Mouse (Mus musculus) megakaryocyte, adult 5-6 weeks (primary cell): Measurements from ENCODE around the gene Man1c1. TPM values are rescaled to one million over a fixed set of nuclear protein-coding genes. Genes with fewer than 3 reads are reported as not detected.

Experiments
- ATAC-seq: 2 replicates; pipeline ENCODE4 v1.8.0; 2016; ENCODE audit warnings: mild to moderate bottlenecking, inconsistent platforms; ENCODE audit not compliant: poor library complexity, severe bottlenecking
- total RNA-seq, 2 experiments: library from RNA; stranded (forward) in 1 of 2; stranded (reverse) in 1 of 2; fragments of 153-499, 151-499 nt in 1 of 2; fragments of 221-1000, 200-1000 nt in 1 of 2; gene quantifications; 2 replicates each; pipeline versions ENCODE4 v1.2.3 to v1.2.4; 2015 to 2017

Man1c1 gene
- total RNA-seq, 2 experiments from 2014 or later = 16.9 to 28.0 TPM

- no peak for ATAC-seq
Measured at GRCm38 (mm10) chr4:134645042-134645948, 58.8 kb downstream of the Man1c1 start.

GRCm38 (mm10) chr4:134644410-134644809 is 59.7 kb downstream of the Man1c1 start:
- no peak for ATAC-seq

- no peak for ATAC-seq
Measured at GRCm38 (mm10) chr4:134641711-134642516, 62.2 kb downstream of the Man1c1 start.

GRCm38 (mm10) chr4:134639325-134639724 is 64.8 kb downstream of the Man1c1 start:
- ATAC-seq = no peak

GRCm38 (mm10) chr4:134638111-134638550 is 66.0 kb downstream of the Man1c1 start:
- ATAC-seq = no peak

GRCm38 (mm10) chr4:134636406-134636805 is 67.7 kb downstream of the Man1c1 start:
- no peak for ATAC-seq

GRCm38 (mm10) chr4:134634001-134634400 is 70.1 kb downstream of the Man1c1 start:
- no peak for ATAC-seq

- peak; percentile 30 for ATAC-seq
Measured at GRCm38 (mm10) chr4:134632131-134632711, 71.9 kb downstream of the Man1c1 start.

- ATAC-seq = no peak
Measured at GRCm38 (mm10) chr4:134631471-134632130, 72.5 kb downstream of the Man1c1 start.

- no peak for ATAC-seq
Measured at GRCm38 (mm10) chr4:134628575-134629384, 75.3 kb downstream of the Man1c1 start.

- no peak for ATAC-seq
Measured at GRCm38 (mm10) chr4:134628058-134628457, 76.0 kb downstream of the Man1c1 start.

GRCm38 (mm10) chr4:134626883-134627282 is 77.2 kb downstream of the Man1c1 start:
- ATAC-seq = no peak

- ATAC-seq = no peak
Measured at GRCm38 (mm10) chr4:134626350-134626749, 77.7 kb downstream of the Man1c1 start.

- no peak for ATAC-seq
Measured at GRCm38 (mm10) chr4:134624109-134624862, 79.8 kb downstream of the Man1c1 start.

GRCm38 (mm10) chr4:134621695-134622094 is 82.4 kb downstream of the Man1c1 start:
- no peak for ATAC-seq

- no peak for ATAC-seq
Measured at GRCm38 (mm10) chr4:134620246-134620645, 83.8 kb downstream of the Man1c1 start.

GRCm38 (mm10) chr4:134619489-134619870 is 84.6 kb downstream of the Man1c1 start:
- ATAC-seq = no peak

- peak; percentile 75 for ATAC-seq
Measured at GRCm38 (mm10) chr4:134618810-134619488, 85.1 kb downstream of the Man1c1 start.

- no peak for ATAC-seq
Measured at GRCm38 (mm10) chr4:134617779-134618178, 86.3 kb downstream of the Man1c1 start.
